In the genomic region with DNA sequence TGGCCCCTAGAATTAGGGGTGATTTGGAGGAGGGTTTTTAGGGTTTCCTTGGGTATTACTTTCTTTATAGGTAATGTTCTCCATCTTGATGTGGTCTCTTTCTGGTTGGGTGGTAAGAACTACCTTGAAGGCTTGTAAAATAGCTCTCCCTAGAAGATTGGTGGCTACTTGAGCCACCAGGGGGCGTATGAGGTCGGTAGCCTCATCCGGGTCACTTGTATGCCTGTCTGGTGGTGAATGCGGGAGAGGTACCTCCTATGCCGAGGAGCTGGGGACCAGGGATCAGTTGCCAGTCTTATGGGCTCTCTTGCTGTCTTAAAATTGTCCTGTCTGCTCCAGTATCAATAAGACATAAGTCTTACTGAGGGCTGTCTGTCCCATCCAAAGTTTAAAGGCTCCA, we compare ENCODE assay signal across 9 mouse cellular contexts. TPM values are rescaled to one million over a fixed set of nuclear protein-coding genes. Genes with fewer than 3 reads are reported as not detected.
A peak's percentile ranks its signal among the peaks of the same experiment; 100 is the strongest.
DNase-seq lines count a peak whose midpoint lies in the region; TF ChIP-seq lines count a peak whose summit lies in the region.
"Had no signal": no experiment of that assay in that cellular context is flagged by ENCODE, and none has a peak within 500 bp of the region (broad histone marks: within the 10 kb centered on the region; RNA-seq: fewer than 3 reads in every experiment).

No protein-coding gene starts in this region.

- peak; percentile 79 for TF ChIP-seq CTCF in heart, adult 2 months (IDR thresholded peaks at IDR 0.05)
- peak; percentile 76 for TF ChIP-seq CTCF in gastrocnemius, adult 2 months (IDR thresholded peaks at IDR 0.05)
- peak; percentile 64 for TF ChIP-seq CTCF in lung, adult 2 months (IDR thresholded peaks at IDR 0.05; ENCODE audit: insufficient read depth, low read length)

- H3K36me3 ChIP-seq in heart, adult 2 months (ENCODE audit: control insufficient read depth, insufficient read depth, low read length) = no peaks in the 10 kb centered on the region
- H3K36me3 ChIP-seq: midbrain, embryonic 12.5 days had no signal

- no peak for TF ChIP-seq POLR2A in heart, adult 2 months (IDR thresholded peaks at IDR 0.05; ENCODE audit: insufficient read depth, low read depth, low read length)
- TF ChIP-seq POLR2A in lung, adult 2 months (IDR thresholded peaks at IDR 0.05; ENCODE audit: borderline replicate concordance, extremely low read depth, low read depth, low read length) = no peak

- 5% methylated on average over 5 of the region's 5 CpGs for WGBS in heart, adult 2 months
- WGBS in lung, adult 2 months = 5% methylated on average over 5 of the region's 5 CpGs

- H3K79me2 ChIP-seq in heart, adult 2 months (replicated peaks; ENCODE audit: control insufficient read depth, insufficient read depth, low read length) = no peaks in the 10 kb centered on the region

- no peaks in the 10 kb centered on the region for H3K27me3 ChIP-seq in heart, adult 2 months (ENCODE audit: control insufficient read depth, insufficient read depth, low read length)

- H3K4me1 ChIP-seq in heart, adult 2 months (ENCODE audit: control insufficient read depth, insufficient read depth, low read length) = peaks cover 1% of the 10 kb centered on the region; the same call in 1 of the 2 replicates
- H3K4me1 ChIP-seq in lung, adult 2 months (ENCODE audit: control insufficient read depth, insufficient read depth, low read length) = peaks cover 2% of the 10 kb centered on the region

- no peak overlapping the region for H3K27ac ChIP-seq in heart, adult 2 months
- no peak overlapping the region for H3K27ac ChIP-seq in gastrocnemius, adult 2 months
- H3K27ac ChIP-seq: midbrain, embryonic 12.5 days had no signal

- no peak overlapping the region for H3K9ac ChIP-seq in heart, adult 2 months (ENCODE audit: low read depth, low read length)
- H3K9ac ChIP-seq: midbrain, embryonic 12.5 days had no signal

- intact Hi-C loops in heart, adult 2 months (cut with DNase I) = no loop called here
- intact Hi-C loops in heart, postnatal 25 days (cut with DNase I) = no loop called here
- intact Hi-C loops in gastrocnemius, adult 2 months (cut with DNase I) = loop anchor here (5.0 kb wide), 1 partner anchor 77 kb away; the partner anchor contains the start of gene Iqcn

- 0 out of 2 replicates have a peak, but pooled peaks have one; percentile 30 for TF ChIP-seq EP300 in heart, adult 2 months (IDR thresholded peaks at IDR 0.05; ENCODE audit: insufficient read depth, low read depth, low read length)

- peak; percentile 58 to 70 for DNase-seq in heart, adult 2 months
- no peak for DNase-seq in heart, postnatal 25 days (ENCODE audit: low spot score)
- DNase-seq in urinary bladder, postnatal 25 days (ENCODE audit: low spot score) = peak; percentile 64
- DNase-seq in urinary bladder, adult 18-20 months (ENCODE audit: low spot score in 2 of 2) = no peak
- DNase-seq in gastrocnemius, adult 2 months = peak; percentile 79
- no peak for DNase-seq in lung, adult 2 months
- DNase-seq in thymus, postnatal 4 days = peak; percentile 81
- no peak for DNase-seq in layer of hippocampus, adult 8-10 months (ENCODE audit: low spot score in 2 of 2)

- H3K4me3 ChIP-seq in heart, adult 2 months = no peak overlapping the region
- H3K4me3 ChIP-seq in gastrocnemius, adult 2 months = no peak overlapping the region
- H3K4me3 ChIP-seq in lung, adult 2 months (replicated peaks; ENCODE audit: extremely low read depth, low read depth, low read length) = no peak overlapping the region
- H3K4me3 ChIP-seq: midbrain, embryonic 12.5 days had no signal

RNA-seq across cellular contexts. Expression of gene Gdf15, which starts 7.2 kb away (rescaled TPM):
- 1 to 10 TPM; 1.1 to 2.0 TPM for total RNA-seq in heart, adult 2 months (2021)
- polyA plus RNA-seq in heart, adult 2 months (2012; rRNA removed) = 0.38 and 3.8 TPM in 2 replicates
- total RNA-seq in heart, postnatal 25 days (2021) = under 1 TPM; 0.56 to 0.73 TPM
- total RNA-seq in gastrocnemius, adult 2 months (2021) = under 1 TPM in 1 of 2 experiments, not detected in 1; 0.28 TPM
- polyA plus RNA-seq in lung, adult 2 months (2012; rRNA removed) = 5.4 and 6.6 TPM in 2 replicates
- not detected for total RNA-seq in layer of hippocampus, adult 8-10 months (2022)
- polyA plus RNA-seq: midbrain, embryonic 12.5 days had no signal

RNA-seq across cellular contexts. Expression of gene Lrrc25, which starts 9.1 kb away (rescaled TPM):
- total RNA-seq in heart, adult 2 months (2021) = 1 to 10 TPM; 1.6 to 1.8 TPM
- 3.6 and 4.5 TPM in 2 replicates for polyA plus RNA-seq in heart, adult 2 months (2012; rRNA removed)
- 1 to 10 TPM; 1.4 to 1.5 TPM for total RNA-seq in heart, postnatal 25 days (2021)
- total RNA-seq in gastrocnemius, adult 2 months (2021) = under 1 TPM; 0.42 to 0.48 TPM
- polyA plus RNA-seq in lung, adult 2 months (2012; rRNA removed) = 10.4 and 10.5 TPM in 2 replicates
- total RNA-seq in layer of hippocampus, adult 8-10 months (2022) = 1 to 10 TPM in 2 of 4 experiments, under 1 TPM in 2; 0.24 to 1.6 (median 1.1) TPM

RNA-seq across cellular contexts. Expression of gene Ssbp4, which starts 16.4 kb away (rescaled TPM):
- 10 to 100 TPM; 34.6 to 35.8 TPM for total RNA-seq in heart, adult 2 months (2021)
- polyA plus RNA-seq in heart, adult 2 months (2012; rRNA removed) = 45.6 and 72.8 TPM in 2 replicates
- total RNA-seq in heart, postnatal 25 days (2021) = 10 to 100 TPM; 37.0 to 37.7 TPM
- 10 to 100 TPM in 1 of 2 experiments, 1 to 10 TPM in 1; 9.2 to 14.4 TPM for total RNA-seq in gastrocnemius, adult 2 months (2021)
- polyA plus RNA-seq in lung, adult 2 months (2012; rRNA removed) = 228 and 351 TPM in 2 replicates
- 100 to 1,000 TPM; 196 to 262 (median 224) TPM for total RNA-seq in layer of hippocampus, adult 8-10 months (2022)

RNA-seq across cellular contexts. Expression of gene Isyna1, which starts 30.9 kb away (rescaled TPM):
- total RNA-seq in heart, adult 2 months (2021) = 10 to 100 TPM; 26.7 to 28.3 TPM
- 40.3 and 41.6 TPM in 2 replicates for polyA plus RNA-seq in heart, adult 2 months (2012; rRNA removed)
- total RNA-seq in heart, postnatal 25 days (2021) = 10 to 100 TPM; 21.5 to 25.1 TPM
- total RNA-seq in gastrocnemius, adult 2 months (2021) = 1 to 10 TPM; 3.2 to 4.3 TPM
- 102 and 112 TPM in 2 replicates for polyA plus RNA-seq in lung, adult 2 months (2012; rRNA removed)
- 10 to 100 TPM; 42.8 to 55.9 (median 51.8) TPM for total RNA-seq in layer of hippocampus, adult 8-10 months (2022)

RNA-seq across cellular contexts. Expression of gene Pgpep1, which starts 35.1 kb away (rescaled TPM):
- total RNA-seq in heart, adult 2 months (2021) = 10 to 100 TPM; 39.7 to 48.4 TPM
- polyA plus RNA-seq in heart, adult 2 months (2012; rRNA removed) = 35.5 and 44.8 TPM in 2 replicates
- total RNA-seq in heart, postnatal 25 days (2021) = 10 to 100 TPM; 46.8 to 47.5 TPM
- 10 to 100 TPM in 1 of 2 experiments, 1 to 10 TPM in 1; 9.3 to 22.5 TPM for total RNA-seq in gastrocnemius, adult 2 months (2021)
- polyA plus RNA-seq in lung, adult 2 months (2012; rRNA removed) = 32.2 and 33.7 TPM in 2 replicates
- 10 to 100 TPM; 19.8 to 34.7 (median 23.3) TPM for total RNA-seq in layer of hippocampus, adult 8-10 months (2022)

Comparison
In these comparisons a context has a peak if more than half of its experiments do, and no peak if none do; other contexts are left out.
1. DNase-seq: peak in heart, adult 2 months (2 of 2), urinary bladder, postnatal 25 days (single experiment), gastrocnemius, adult 2 months (single experiment) and thymus, postnatal 4 days (single experiment); none in heart, postnatal 25 days (single experiment), urinary bladder, adult 18-20 months (0 of 2), lung, adult 2 months (single experiment) and layer of hippocampus, adult 8-10 months (0 of 2).
2. RNA of gene Ssbp4, which starts 16.4 kb away (total RNA-seq): 196 to 262 TPM in layer of hippocampus, adult 8-10 months; 37.0 to 37.7 TPM in heart, postnatal 25 days, 34.6 to 35.8 TPM in heart, adult 2 months and 9.2 to 14.4 TPM in gastrocnemius, adult 2 months; every median in the first group is over 4 times any median in the second.
3. Peak in every context shown above with its lines, with median percentiles within 50 percentile points of each other: CTCF ChIP-seq.